Mouse (Mus musculus) layer of hippocampus, postnatal 14 days (tissue): ENCODE results near the gene Ide. TPM values are rescaled to one million over a fixed set of nuclear protein-coding genes. Genes with fewer than 3 reads are reported as not detected.
"Not testable (repeated sequence)": the region's sequence is repeated elsewhere in the genome, so short reads cannot be mapped to it uniquely, and the experiment has no call there.

Experiments
- DNase-seq, 2 experiments: peaks; one replicate each; pipeline ENCODE4 v3.0.0; 2021 to 2022; ENCODE audit warnings: low spot score in 2 of 2, mixed read lengths in 1 of 2
- total RNA-seq, 2 experiments: library from RNA; stranded (reverse); gene quantifications; 2 replicates each; pipeline ENCODE4 v1.2.3; 2021

Ide gene
- total RNA-seq, 2 experiments from 2014 or later: 46.1 to 46.4 TPM

- DNase-seq: no peak
These were observed 62.1 kb downstream of the Ide start for GRCm38 (mm10) chr19:37275555-37275954.

GRCm38 (mm10) chr19:37269106-37269505, 68.5 kb downstream of the Ide start:
- DNase-seq: no peak

- DNase-seq: peak; percentile 89 to 93
These were observed 72.1 kb downstream of the Ide start for GRCm38 (mm10) chr19:37265333-37266103.

- peak; percentile 19 to 46 for DNase-seq
These were observed 73.4 kb downstream of the Ide start for GRCm38 (mm10) chr19:37263943-37264897.

- DNase-seq: no peak
These were observed 74.1 kb downstream of the Ide start for GRCm38 (mm10) chr19:37263566-37263942.

- no peak for DNase-seq
These were observed 75.3 kb downstream of the Ide start for GRCm38 (mm10) chr19:37262389-37262788.

- DNase-seq: no peak
These were observed 82.3 kb downstream of the Ide start for GRCm38 (mm10) chr19:37255321-37255720.

- DNase-seq: no peak
These were observed 85.5 kb downstream of the Ide start for GRCm38 (mm10) chr19:37252104-37252503.

- DNase-seq: no peak
These were observed 89.5 kb downstream of the Ide start for GRCm38 (mm10) chr19:37248199-37248598.

- no peak for DNase-seq
These were observed 90.8 kb downstream of the Ide start for GRCm38 (mm10) chr19:37246859-37247258.

GRCm38 (mm10) chr19:37242707-37243106, 94.9 kb downstream of the Ide start:
- no peak for DNase-seq

GRCm38 (mm10) chr19:37241201-37241600, 96.5 kb downstream of the Ide start:
- DNase-seq: no peak

- DNase-seq: no peak
These were observed 98.6 kb downstream of the Ide start for GRCm38 (mm10) chr19:37239096-37239495.

- DNase-seq: no peak
These were observed 99.0 kb downstream of the Ide start for GRCm38 (mm10) chr19:37238651-37239050.

- no peak for DNase-seq
These were observed 99.8 kb downstream of the Ide start for GRCm38 (mm10) chr19:37237712-37238437.

GRCm38 (mm10) chr19:37237306-37237705, 100.3 kb downstream of the Ide start:
- DNase-seq: no peak

GRCm38 (mm10) chr19:37235818-37236217, 101.8 kb downstream of the Ide start:
- no peak for DNase-seq

- no peak for DNase-seq
These were observed 103.8 kb downstream of the Ide start for GRCm38 (mm10) chr19:37233561-37234539.

- DNase-seq: not testable (repeated sequence)
These were observed 105.1 kb downstream of the Ide start for GRCm38 (mm10) chr19:37232598-37232997.

GRCm38 (mm10) chr19:37225197-37225862, 112.3 kb downstream of the Ide start:
- DNase-seq: no peak
